ENCODE assay signal across 35 mouse cellular contexts in genomic region chr1:131865596-131865995, GRCm38 (mm10).
"Had no signal": no experiment of that assay in that cellular context is flagged by ENCODE, and none has a peak within 500 bp of the region (broad histone marks: within the 10 kb centered on the region; RNA-seq: fewer than 3 reads in every experiment).

No protein-coding gene starts in this region.

- H3K9me3 ChIP-seq: heart, embryonic 10.5 days; heart, embryonic 12.5 days; heart, embryonic 13.5 days; heart, embryonic 15.5 days; hindbrain, embryonic 10.5 days; hindbrain, embryonic 12.5 days; hindbrain, embryonic 13.5 days; hindbrain, embryonic 15.5 days; intestine, embryonic 15.5 days; kidney, embryonic 15.5 days had no signal

- DNase-seq: heart, postnatal 10 days; heart, postnatal 14 days; heart, postnatal 36 days; heart, postnatal 4 days; kidney, adult 11 months; kidney, adult 18-20 months; kidney, adult 2 months; kidney, adult 8-10 months; kidney, adult 9 months; kidney, postnatal 10 days; kidney, postnatal 14 days; kidney, postnatal 25 days; kidney, postnatal 36 days; kidney, postnatal 4 days; layer of hippocampus, adult 9-11 months; layer of hippocampus, postnatal 36 days had no signal

- ATAC-seq: hindbrain, embryonic 16.5 days; hindbrain, postnatal 0 days; inflammation-experienced regulatory T-cells, adult 6 months; intestine, embryonic 15.5 days; intestine, embryonic 16.5 days; intestine, postnatal 0 days had no signal

- H3K27me3 ChIP-seq: heart, embryonic 12.5 days; heart, embryonic 15.5 days; intestine, embryonic 15.5 days; kidney, embryonic 15.5 days had no signal

- H3K4me1 ChIP-seq: intestine, embryonic 15.5 days had no signal

- H3K4me3 ChIP-seq: heart, embryonic 10.5 days; heart, embryonic 12.5 days; heart, embryonic 13.5 days; heart, embryonic 15.5 days; hindbrain, embryonic 10.5 days; hindbrain, embryonic 12.5 days; hindbrain, embryonic 13.5 days; hindbrain, embryonic 15.5 days; intestine, embryonic 15.5 days; kidney, embryonic 15.5 days; layer of hippocampus, adult 2 months had no signal

- H3K36me3 ChIP-seq: heart, embryonic 10.5 days; heart, embryonic 12.5 days; heart, embryonic 13.5 days; heart, embryonic 15.5 days; hindbrain, embryonic 10.5 days; hindbrain, embryonic 12.5 days; hindbrain, embryonic 13.5 days; hindbrain, embryonic 15.5 days; intestine, embryonic 15.5 days; kidney, embryonic 15.5 days had no signal

- H3K4me2 ChIP-seq: heart, embryonic 11.5 days; heart, embryonic 12.5 days; heart, embryonic 13.5 days; heart, embryonic 15.5 days; hindbrain, embryonic 12.5 days; hindbrain, embryonic 13.5 days; hindbrain, embryonic 14.5 days; hindbrain, embryonic 15.5 days; intestine, embryonic 15.5 days; kidney, embryonic 15.5 days had no signal

- H3K9ac ChIP-seq: heart, embryonic 12.5 days; heart, embryonic 13.5 days; heart, embryonic 15.5 days; hindbrain, embryonic 12.5 days; hindbrain, embryonic 13.5 days; hindbrain, embryonic 14.5 days; hindbrain, embryonic 15.5 days; intestine, embryonic 15.5 days; kidney, embryonic 15.5 days had no signal

- H3K27ac ChIP-seq: heart, embryonic 10.5 days; heart, embryonic 13.5 days; heart, embryonic 15.5 days; hindbrain, embryonic 10.5 days; hindbrain, embryonic 12.5 days; hindbrain, embryonic 13.5 days; hindbrain, embryonic 14.5 days; hindbrain, embryonic 15.5 days; hindbrain, postnatal 0 days; intestine, embryonic 15.5 days; kidney, embryonic 15.5 days; kidney, postnatal 0 days; layer of hippocampus, adult 2 months had no signal
